Mouse (Mus musculus) lung, embryonic 15.5 days (tissue): Measurements from ENCODE around the gene Gm20503. TPM values are rescaled to one million over a fixed set of nuclear protein-coding genes. Genes with fewer than 3 reads are reported as not detected.

Experiments used
- ATAC-seq: fragments of 200-750 bp; cut with Nextera tagmentation; 2 replicates; pipeline ENCODE4 v1.8.0; 2017; ENCODE audit warnings: moderate number of reproducible peaks, borderline replicate concordance; ENCODE audit not compliant: low FRiP score, low TSS enrichment; ENCODE audit errors: extremely low read depth
- H3K27ac ChIP-seq: fragments of 300-500 bp; sonication (generic); 2 replicates; pipeline ENCODE4 v1.5.1; 2015; ENCODE audit warnings: moderate library complexity, mild to moderate bottlenecking, inconsistent platforms
- H3K27me3 ChIP-seq: fragments of 300-500 bp; sonication (generic); 2 replicates; pipeline ENCODE4 v1.6.1; 2015; ENCODE audit warnings: inconsistent platforms
- H3K36me3 ChIP-seq: fragments of 300-500 bp; sonication (generic); 2 replicates; pipeline ENCODE4 v1.6.1; 2015; ENCODE audit warnings: inconsistent platforms
- H3K4me1 ChIP-seq: fragments of 300-500 bp; sonication (generic); 2 replicates; pipeline ENCODE4 v1.6.1; 2015; ENCODE audit warnings: inconsistent platforms
- H3K4me2 ChIP-seq: fragments of 300-500 bp; sonication (generic); 2 replicates; pipeline ENCODE4 v1.6.1; 2015; ENCODE audit warnings: inconsistent platforms, mild to moderate bottlenecking, moderate library complexity
- H3K4me3 ChIP-seq: fragments of 300-500 bp; sonication (generic); 2 replicates; pipeline ENCODE4 v1.5.1; 2015; ENCODE audit warnings: mild to moderate bottlenecking, inconsistent platforms
- H3K9ac ChIP-seq: fragments of 300-500 bp; sonication (generic); 2 replicates; pipeline ENCODE4 v1.6.1; 2015; ENCODE audit warnings: inconsistent platforms
- H3K9me3 ChIP-seq: fragments of 300-500 bp; sonication (generic); 2 replicates; pipeline ENCODE4 v1.6.1; 2016; ENCODE audit warnings: inconsistent platforms
- WGBS: fragments of 180-500 bp; shearing (Covaris S2); methylation state at CpG from one replicate; pipeline ENCODE4 v1.1.7; 2015; 5-methylcytosine and 5-hydroxymethylcytosine counted together
- polyA plus RNA-seq: library from polyadenylated mRNA; unstranded; fragments of >200 nt; fragmentation: Nextera tagmentation; extraction: Ambion mirVana; gene quantifications from 2 replicates; pipeline ENCODE4 v1.2.1, GENCODE M21; 2015

The Gm20503 gene
- polyA plus RNA-seq, 1 experiment from 2014 or later, result 15.2 TPM

- no peak overlapping the region for H3K9ac ChIP-seq
- H3K27me3 ChIP-seq, result no peaks in the 10 kb centered on the region
- no peak overlapping the region for H3K4me2 ChIP-seq
- H3K27ac ChIP-seq, result no peak overlapping the region
- no peak for ATAC-seq
- no peaks in the 10 kb centered on the region for H3K9me3 ChIP-seq
- H3K4me3 ChIP-seq, result no peak overlapping the region
- no peaks in the 10 kb centered on the region for H3K36me3 ChIP-seq
- whole genome bisulfite sequencing, result 88% methylated on average over 7 of the region's 7 CpGs
- H3K4me1 ChIP-seq, result peaks cover 17% of the 10 kb centered on the region
These were observed 6.2 kb downstream of the Gm20503 start for GRCm38 (mm10) chr4:59009186-59009585.

DNA sequence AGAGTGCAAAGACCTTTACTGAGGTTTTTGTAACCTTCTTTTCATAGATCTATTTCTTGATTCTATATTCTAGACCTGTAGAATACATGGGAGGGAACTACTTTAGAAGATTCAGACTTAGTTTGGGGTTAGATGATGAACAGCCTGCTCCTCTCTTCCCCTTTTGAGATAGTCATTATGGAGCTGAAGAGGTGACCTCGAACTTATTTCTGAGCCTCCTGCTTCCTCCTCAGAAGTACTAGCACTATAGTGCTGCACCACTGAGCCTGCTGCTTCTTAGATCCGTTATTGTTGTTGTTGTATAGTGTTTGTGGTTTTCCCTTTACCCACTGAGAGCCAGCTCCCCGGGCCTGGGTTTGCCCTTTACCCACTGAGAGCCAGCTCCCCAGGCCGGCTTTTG, 6.7 kb downstream of the Gm20503 start:
- no peaks in the 10 kb centered on the region for H3K9me3 ChIP-seq
- H3K27ac ChIP-seq, result no peak overlapping the region
- no peak overlapping the region for H3K9ac ChIP-seq
- peaks cover 12% of the 10 kb centered on the region for H3K4me1 ChIP-seq
- H3K27me3 ChIP-seq, result no peaks in the 10 kb centered on the region
- no peak for ATAC-seq
- no peak overlapping the region for H3K4me2 ChIP-seq
- H3K36me3 ChIP-seq, result no peaks in the 10 kb centered on the region
- no peak overlapping the region for H3K4me3 ChIP-seq
- WGBS, result 76% methylated on average over 4 of the region's 4 CpGs

DNA sequence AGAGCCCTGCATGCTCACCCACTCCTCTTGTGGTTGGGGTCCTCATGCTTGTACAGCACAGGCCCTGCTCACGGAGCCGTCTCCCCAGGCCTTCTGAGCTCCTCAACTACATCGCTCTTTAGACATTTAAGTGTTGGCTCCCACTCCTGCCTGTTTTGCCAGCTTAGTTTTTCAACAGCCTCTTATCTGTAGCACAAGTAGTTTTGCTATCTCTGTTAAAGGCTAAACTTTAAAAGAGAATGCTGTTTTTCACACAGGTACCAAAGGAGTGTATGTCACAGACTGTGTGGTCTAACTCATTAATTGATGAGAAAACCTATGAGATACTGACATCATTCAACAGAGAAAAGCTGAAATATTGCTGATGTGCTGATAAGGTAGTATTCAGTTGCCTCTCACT, 8.4 kb downstream of the Gm20503 start:
- no peak overlapping the region for H3K9ac ChIP-seq
- H3K27ac ChIP-seq, result no peak overlapping the region
- no peaks in the 10 kb centered on the region for H3K27me3 ChIP-seq
- H3K4me2 ChIP-seq, result no peak overlapping the region
- no peak overlapping the region for H3K4me3 ChIP-seq
- WGBS, result 45% methylated on average over 3 of the region's 3 CpGs
- H3K9me3 ChIP-seq, result no peaks in the 10 kb centered on the region
- H3K36me3 ChIP-seq, result no peaks in the 10 kb centered on the region
- no peak for ATAC-seq
- peaks cover 5% of the 10 kb centered on the region for H3K4me1 ChIP-seq

DNA sequence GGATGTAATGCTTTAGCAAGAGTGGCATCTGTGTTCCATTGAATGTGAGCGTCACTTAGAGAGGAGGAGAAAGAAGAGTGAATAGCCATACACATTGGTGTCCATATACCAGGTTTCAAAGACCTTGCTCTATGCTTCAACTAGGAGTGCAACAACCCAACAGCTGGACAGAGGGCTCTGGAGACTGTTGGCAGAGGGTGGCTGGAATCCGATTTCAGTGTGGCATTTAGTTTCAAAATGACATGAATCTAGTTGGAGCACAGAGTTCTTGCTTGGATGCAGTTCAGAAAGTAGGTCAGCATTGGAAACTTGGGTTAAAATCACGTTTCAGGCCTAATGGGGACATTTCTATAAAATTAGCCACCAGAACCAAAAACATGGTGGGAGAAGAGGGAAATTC, 12.2 kb downstream of the Gm20503 start:
- peaks cover 24% of the 10 kb centered on the region for H3K36me3 ChIP-seq
- H3K27ac ChIP-seq, result no peak overlapping the region
- H3K4me1 ChIP-seq, result peaks cover 5% of the 10 kb centered on the region
- no peak overlapping the region for H3K4me2 ChIP-seq
- 86% methylated on average over 3 of the region's 3 CpGs for WGBS
- H3K27me3 ChIP-seq, result no peaks in the 10 kb centered on the region
- H3K9ac ChIP-seq, result no peak overlapping the region
- ATAC-seq, result no peak
- no peaks in the 10 kb centered on the region for H3K9me3 ChIP-seq
- H3K4me3 ChIP-seq, result no peak overlapping the region

DNA sequence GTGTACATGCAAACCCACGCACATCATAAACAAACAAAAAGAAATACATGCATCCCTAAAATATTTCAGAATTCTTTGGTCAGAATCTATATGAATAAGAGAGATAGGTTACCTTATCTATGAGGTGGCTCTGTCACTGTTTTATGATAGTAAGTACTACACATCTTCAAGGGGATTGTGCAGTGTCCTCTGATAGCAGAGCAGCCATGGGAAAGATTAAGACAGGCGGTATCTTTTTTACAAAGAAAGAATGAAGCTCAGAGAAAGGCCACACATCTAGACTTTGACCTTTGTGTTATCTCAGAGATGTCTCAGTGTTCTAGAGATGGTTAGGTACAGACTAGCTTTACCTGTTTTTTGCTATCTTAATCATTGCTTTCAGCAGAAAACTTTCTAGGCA, 13.9 kb downstream of the Gm20503 start:
- no peak for ATAC-seq

DNA sequence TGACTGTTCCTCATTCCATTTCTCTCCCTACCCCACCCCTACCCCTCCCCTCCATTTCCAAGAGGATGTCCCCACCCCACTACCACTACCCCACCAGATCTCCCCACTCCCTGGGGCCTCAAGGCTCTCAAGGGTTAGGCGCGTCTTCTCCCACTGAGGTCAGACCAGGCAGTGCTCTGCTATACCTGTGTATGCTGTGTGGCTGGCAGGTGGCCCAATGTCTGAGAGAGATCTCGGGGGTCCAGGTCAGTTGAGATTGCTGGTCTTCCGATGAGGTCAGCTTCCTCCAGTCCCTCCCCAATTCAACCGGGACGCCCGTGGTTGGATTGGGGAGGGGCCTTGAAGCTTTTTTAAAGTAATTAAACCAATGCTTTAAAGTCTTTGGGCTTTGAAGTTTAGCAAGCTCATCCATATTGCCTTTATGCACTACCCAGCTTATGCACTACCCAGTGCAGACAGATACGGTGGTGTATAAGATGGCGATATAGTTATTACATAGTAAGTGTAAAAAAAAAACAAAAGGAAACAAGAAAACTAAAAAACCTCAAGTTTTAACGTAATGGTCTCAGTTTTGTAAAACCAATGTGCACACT, 31.4 kb downstream of the Gm20503 start:
- peak overlapping the region; percentile 90 for H3K4me3 ChIP-seq
- no peak for ATAC-seq

More for the DNA sequence above, 13.9 kb downstream of the Gm20503 start:
- 92% methylated on average over 2 of the region's 2 CpGs for whole genome bisulfite sequencing
- Histone ChIP-seq H3K9me3 (no peaks in the 10 kb centered on the region), H3K4me1 (no peaks in the 10 kb centered on the region), H3K4me2 (no peak overlapping the region), H3K9ac (no peak overlapping the region), H3K27me3 (no peaks in the 10 kb centered on the region), H3K4me3 (no peak overlapping the region), H3K27ac (no peak overlapping the region), H3K36me3 (peaks cover 35% of the 10 kb centered on the region)

DNA sequence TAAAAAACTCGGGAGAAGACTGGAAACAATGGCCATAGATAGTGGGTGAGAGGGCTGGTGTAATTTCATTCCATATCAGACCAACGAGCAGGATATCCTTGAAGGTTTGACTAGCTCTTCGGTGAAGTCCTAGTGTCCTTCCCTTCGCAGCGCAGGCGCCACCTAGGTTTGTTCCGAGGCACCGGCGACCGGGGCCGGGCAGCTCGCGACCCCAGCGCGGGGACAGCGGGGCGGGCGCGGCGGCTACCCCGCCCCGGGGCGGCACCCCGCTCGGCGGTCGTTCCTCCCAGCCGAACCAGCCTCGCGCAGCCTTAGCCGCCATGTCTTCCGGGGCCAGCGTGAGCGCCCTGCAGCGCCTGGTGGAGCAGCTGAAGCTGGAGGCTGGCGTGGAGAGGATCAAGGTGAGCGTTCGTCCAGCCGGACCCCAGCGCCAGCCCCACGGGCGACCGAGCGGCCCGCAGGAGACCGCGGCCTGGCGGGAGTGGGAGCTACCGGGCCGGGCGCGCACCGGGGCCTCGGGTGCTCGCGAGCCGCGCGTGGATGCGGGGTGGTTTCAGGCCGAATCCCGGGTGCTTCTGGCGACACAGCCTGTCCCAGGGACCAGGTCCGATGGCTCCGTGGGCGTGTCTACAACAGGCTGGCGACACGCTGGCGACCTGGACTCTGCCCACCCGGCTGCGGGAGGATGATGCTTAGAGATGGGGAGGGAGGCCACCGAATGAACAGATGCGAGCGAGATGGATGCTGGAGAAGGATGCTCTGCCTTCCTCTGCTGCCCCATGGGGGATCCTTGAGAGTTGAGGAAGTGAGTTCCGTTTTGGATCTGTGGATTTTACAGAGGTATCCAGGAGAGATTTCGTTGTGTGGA, 32.1 kb downstream of the Gm20503 start, which contains the start of gene Gng10:
Gene Gng10 (plus strand): TSS at position 171 of the 868 bp plus-strand sequence.
- Histone ChIP-seq H3K27ac (peak within 1 kb of the TSS; percentile 69), H3K9me3 (no peaks in the 10 kb centered on the region)
- WGBS, result 6% methylated on average over 74 of the region's 76 CpGs

More for the DNA sequence above, 31.4 kb downstream of the Gm20503 start:
- Histone ChIP-seq H3K27me3 (no peaks in the 10 kb centered on the region), H3K9ac (no peak overlapping the region), H3K4me1 (peaks cover 12% of the 10 kb centered on the region), H3K4me2 (peak overlapping the region; percentile 81), H3K27ac (no peak overlapping the region), H3K9me3 (no peaks in the 10 kb centered on the region), H3K36me3 (no peaks in the 10 kb centered on the region; the same call in 1 of the 2 replicates)
- 73% methylated on average over 10 of the region's 10 CpGs for WGBS

GRCm38 (mm10) chr4:59035786-59036350, 32.9 kb downstream of the Gm20503 start:
- Histone ChIP-seq H3K9me3 (no peaks in the 10 kb centered on the region), H3K4me3 (peak overlapping the region; percentile 90), H3K4me2 (peak overlapping the region; percentile 81), H3K27ac (no peak overlapping the region), H3K9ac (peak overlapping the region; percentile 85; the same call in 1 of the 2 replicates), H3K4me1 (peaks cover 12% of the 10 kb centered on the region), H3K36me3 (peaks cover 3% of the 10 kb centered on the region; the same call in 1 of the 2 replicates), H3K27me3 (no peaks in the 10 kb centered on the region)
- ATAC-seq, result no peak
- 64% methylated on average over 18 of the region's 18 CpGs for WGBS

More for the DNA sequence above, 32.1 kb downstream of the Gm20503 start, which contains the start of gene Gng10:
- H3K9ac ChIP-seq, result peak within 1 kb of the TSS; percentile 85
- ATAC-seq, result peak; percentile 88
- H3K4me2 ChIP-seq, result peak within 1 kb of the TSS; percentile 81
- H3K4me1 ChIP-seq, result peaks cover 12% of the 10 kb centered on the region
- H3K4me3 ChIP-seq, result peak within 1 kb of the TSS; percentile 90
- H3K36me3 ChIP-seq, result peaks cover 3% of the 10 kb centered on the region; the same call in 1 of the 2 replicates
- no peaks in the 10 kb centered on the region for H3K27me3 ChIP-seq

DNA sequence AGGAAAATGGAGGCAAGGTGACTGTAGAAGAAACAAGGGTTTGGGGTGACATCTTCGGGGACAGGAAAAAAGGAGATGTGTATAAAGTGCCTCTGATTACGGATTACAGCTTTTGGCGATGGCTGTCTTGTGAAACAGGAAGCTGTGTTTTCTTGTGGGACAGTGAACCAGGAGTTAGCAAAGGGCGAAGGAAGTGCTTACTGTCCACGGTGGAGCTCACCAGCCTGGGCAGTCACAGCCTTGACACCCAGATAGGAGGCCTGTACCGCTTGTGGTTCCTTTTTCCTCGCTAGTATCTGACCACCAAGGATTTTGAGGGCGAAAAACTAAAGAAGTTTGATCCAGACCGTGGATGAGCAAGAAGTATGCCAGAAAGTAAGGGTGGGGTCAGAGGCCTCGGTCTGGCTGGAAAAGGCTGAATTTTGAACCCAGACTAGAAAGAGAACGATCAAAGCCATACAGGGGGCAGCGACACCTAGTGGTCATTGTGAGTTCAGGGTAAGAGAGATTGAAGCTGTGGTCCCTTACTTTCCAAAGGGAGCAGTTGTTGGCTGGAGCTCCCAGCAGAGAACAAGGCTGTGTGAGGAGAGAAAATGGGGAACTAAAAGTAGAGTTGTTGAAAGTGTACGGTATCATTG, 33.6 kb downstream of the Gm20503 start:
- Histone ChIP-seq H3K9ac (no peak overlapping the region), H3K27me3 (no peaks in the 10 kb centered on the region), H3K36me3 (peaks cover 3% of the 10 kb centered on the region; the same call in 1 of the 2 replicates), H3K9me3 (no peaks in the 10 kb centered on the region), H3K27ac (no peak overlapping the region), H3K4me1 (peaks cover 12% of the 10 kb centered on the region), H3K4me3 (no peak overlapping the region), H3K4me2 (peak overlapping the region; percentile 24; the same call in 1 of the 2 replicates)
- 49% methylated on average over 13 of the region's 13 CpGs for WGBS
- peak; percentile 58; the same call in 1 of the 2 replicates for ATAC-seq

DNA sequence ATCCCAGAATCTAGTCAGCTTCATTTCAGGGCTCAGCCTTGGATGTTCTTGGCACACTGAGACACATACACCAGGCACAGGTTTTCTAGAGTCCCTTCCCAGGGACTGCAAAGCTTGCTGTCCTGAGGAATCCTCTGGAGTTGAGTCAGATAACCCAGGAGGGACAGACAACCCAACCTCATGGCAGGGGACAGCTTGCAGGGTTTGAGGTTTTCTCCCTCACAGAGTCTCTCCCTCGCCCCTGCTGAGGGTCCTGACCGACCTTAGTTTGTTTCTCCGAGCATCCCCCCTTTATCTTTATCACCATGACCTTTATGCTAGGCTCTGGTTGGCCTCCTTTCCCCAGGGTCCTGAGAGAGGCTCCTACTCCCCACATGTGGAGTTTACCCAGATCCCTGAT, 34.5 kb downstream of the Gm20503 start:
- H3K4me1 ChIP-seq, result peaks cover 12% of the 10 kb centered on the region
- H3K27ac ChIP-seq, result no peak overlapping the region
- H3K27me3 ChIP-seq, result no peaks in the 10 kb centered on the region
- 66% methylated on average over 3 of the region's 3 CpGs for WGBS
- no peak overlapping the region for H3K4me2 ChIP-seq
- H3K36me3 ChIP-seq, result peaks cover 3% of the 10 kb centered on the region; the same call in 1 of the 2 replicates
- H3K9me3 ChIP-seq, result no peaks in the 10 kb centered on the region
- H3K9ac ChIP-seq, result no peak overlapping the region
- no peak for ATAC-seq
- no peak overlapping the region for H3K4me3 ChIP-seq
